ENCODE assay signal across 16 mouse cellular contexts in the genomic region with DNA sequence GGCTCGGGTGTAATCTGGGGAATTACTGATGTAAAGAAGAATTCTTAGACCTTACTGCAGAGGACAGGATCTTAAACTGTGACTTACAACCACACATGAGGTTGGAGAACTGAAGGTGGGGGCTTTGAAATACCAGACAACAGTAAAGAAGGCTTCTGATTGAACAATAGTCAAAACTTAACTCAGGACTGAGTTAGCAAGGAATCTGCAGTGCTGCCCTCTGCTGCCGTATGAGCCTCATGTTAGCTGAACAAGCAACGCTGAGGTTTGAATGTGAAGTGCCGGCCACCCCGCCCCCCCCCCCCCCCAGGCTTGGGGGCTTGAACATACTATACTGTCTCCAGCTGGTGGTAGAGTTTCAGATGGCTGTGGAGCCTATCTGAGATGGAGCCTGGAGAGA.
DNase-seq lines count a peak whose midpoint lies in the region; ATAC-seq and TF ChIP-seq lines count a peak whose summit lies in the region.
"Had no signal": no experiment of that assay in that cellular context is flagged by ENCODE, and none has a peak within 500 bp of the region (broad histone marks: within the 10 kb centered on the region; RNA-seq: fewer than 3 reads in every experiment).

No protein-coding gene starts in this region.

- no peak for TF ChIP-seq EP300 in lung, postnatal 0 days (IDR thresholded peaks at IDR 0.05)

- WGBS in hindbrain, postnatal 0 days, result 34% methylated on average over 5 of the region's 5 CpGs
- 43% methylated on average over 5 of the region's 5 CpGs for WGBS in hindbrain, embryonic 10.5 days
- 39% methylated on average over 5 of the region's 5 CpGs for WGBS in lung, postnatal 0 days

- no peak overlapping the region for H3K4me2 ChIP-seq in hindbrain, postnatal 0 days (ENCODE audit: low read depth, low read length)
- no peak overlapping the region for H3K4me2 ChIP-seq in lung, postnatal 0 days (replicated peaks; ENCODE audit: low read depth, low read length)
- H3K4me2 ChIP-seq: limb, embryonic 12.5 days; neural tube, embryonic 15.5 days had no signal

- H3K9ac ChIP-seq in hindbrain, postnatal 0 days (replicated peaks; ENCODE audit: low read length), result no peak overlapping the region
- no peak overlapping the region for H3K9ac ChIP-seq in lung, postnatal 0 days (replicated peaks; ENCODE audit: low read depth)
- H3K9ac ChIP-seq: limb, embryonic 12.5 days; liver, postnatal 0 days; neural tube, embryonic 15.5 days had no signal

- no peaks in the 10 kb centered on the region for H3K36me3 ChIP-seq in hindbrain, postnatal 0 days (ENCODE audit: insufficient read depth, low read length)
- H3K36me3 ChIP-seq in hindbrain, embryonic 10.5 days, result no peaks in the 10 kb centered on the region
- no peaks in the 10 kb centered on the region for H3K36me3 ChIP-seq in lung, postnatal 0 days (ENCODE audit: insufficient read depth, low read length)
- H3K36me3 ChIP-seq: limb, embryonic 12.5 days; neural tube, embryonic 15.5 days had no signal

- no peaks in the 10 kb centered on the region for H3K27me3 ChIP-seq in hindbrain, postnatal 0 days (ENCODE audit: insufficient read depth, low read length)
- no peaks in the 10 kb centered on the region for H3K27me3 ChIP-seq in hindbrain, embryonic 10.5 days (ENCODE audit: insufficient read depth, poor library complexity, severe bottlenecking)
- no peaks in the 10 kb centered on the region for H3K27me3 ChIP-seq in lung, postnatal 0 days (replicated peaks; ENCODE audit: insufficient read depth, low read length)
- H3K27me3 ChIP-seq: neural tube, embryonic 15.5 days had no signal

- no peak overlapping the region for H3K4me3 ChIP-seq in hindbrain, postnatal 0 days (ENCODE audit: low read length)
- H3K4me3 ChIP-seq in hindbrain, embryonic 10.5 days, result no peak overlapping the region
- H3K4me3 ChIP-seq in lung, postnatal 0 days (ENCODE audit: low read depth, low read length), result no peak overlapping the region
- H3K4me3 ChIP-seq in bone marrow macrophage, adult 2 months (ENCODE audit: insufficient read depth, low read length), result no peak overlapping the region
- H3K4me3 ChIP-seq: limb, embryonic 12.5 days; neural tube, embryonic 15.5 days had no signal

- peak; percentile 25 for TF ChIP-seq CTCF in hindbrain, postnatal 0 days (IDR thresholded peaks at IDR 0.05; ENCODE audit: low read depth)
- peak; percentile 42 for TF ChIP-seq CTCF in lung, postnatal 0 days (IDR thresholded peaks at IDR 0.05)
- TF ChIP-seq CTCF in bone marrow macrophage, adult 2 months (IDR thresholded peaks at IDR 0.05; ENCODE audit: low read depth, low read length), result 0 out of 2 replicates have a peak, but pooled peaks have one; percentile 11

- no peak overlapping the region for H3K27ac ChIP-seq in hindbrain, postnatal 0 days
- H3K27ac ChIP-seq in hindbrain, embryonic 10.5 days, result no peak overlapping the region
- no peak overlapping the region for H3K27ac ChIP-seq in lung, postnatal 0 days (ENCODE audit: low read length)
- no peak overlapping the region for H3K27ac ChIP-seq in bone marrow macrophage, adult 2 months (ENCODE audit: insufficient read depth, low read depth, low read length)
- H3K27ac ChIP-seq: limb, embryonic 12.5 days; neural tube, embryonic 15.5 days had no signal

- no peaks in the 10 kb centered on the region for H3K4me1 ChIP-seq in hindbrain, postnatal 0 days (ENCODE audit: insufficient read depth, low read length)
- 0 out of 2 replicates have a peak, but pooled peaks cover 5% of the 10 kb centered on the region for H3K4me1 ChIP-seq in hindbrain, embryonic 10.5 days (replicated peaks)
- H3K4me1 ChIP-seq in lung, postnatal 0 days (ENCODE audit: insufficient read depth, low read depth, low read length), result peaks cover 8% of the 10 kb centered on the region; the same call in 1 of the 2 replicates
- peaks cover 2% of the 10 kb centered on the region for H3K4me1 ChIP-seq in bone marrow macrophage, adult 2 months (ENCODE audit: control insufficient read depth, insufficient read depth, low read length)

- TF ChIP-seq POLR2A in bone marrow macrophage, adult 2 months (IDR thresholded peaks at IDR 0.05; ENCODE audit: borderline replicate concordance, low read depth, low read length), result no peak

- no peak for DNase-seq in hindbrain, postnatal 0 days (ENCODE audit: low spot score)
- no peak for DNase-seq in hindbrain, embryonic 10.5 days (ENCODE audit: low spot score)
- no peak for DNase-seq in lung, postnatal 0 days (ENCODE audit: low spot score)
- no peak for DNase-seq in lung, postnatal 4 days
- DNase-seq in retina, embryonic 14.5 days (ENCODE audit: low spot score), result peak; percentile 32
- DNase-seq in testis, postnatal 14 days (ENCODE audit: low spot score), result no peak
- DNase-seq: adrenal gland, postnatal 25 days; cerebellum, adult 11 months; layer of hippocampus, postnatal 36 days; liver, postnatal 0 days; thymus, postnatal 14 days had no signal

- ATAC-seq in hindbrain, postnatal 0 days, result no peak
- no peak for ATAC-seq in lung, postnatal 0 days
- no peak for ATAC-seq in megakaryocyte-erythroid progenitor cell, adult 5-6 weeks (replicated peaks; ENCODE audit: low FRiP score, low TSS enrichment, poor library complexity, severe bottlenecking)
- ATAC-seq: inflammation-experienced regulatory T-cells, adult 6 months had no signal

- H3K9me3 ChIP-seq in hindbrain, postnatal 0 days (ENCODE audit: low read length), result no peaks in the 10 kb centered on the region
- no peaks in the 10 kb centered on the region for H3K9me3 ChIP-seq in hindbrain, embryonic 10.5 days
- H3K9me3 ChIP-seq in lung, postnatal 0 days (ENCODE audit: low read length), result no peaks in the 10 kb centered on the region
- H3K9me3 ChIP-seq: limb, embryonic 12.5 days; neural tube, embryonic 15.5 days had no signal
